Mouse (Mus musculus) urinary bladder, postnatal 14 days (tissue): ENCODE measurements around the gene Wiz.

Experiments used
- DNase-seq: peaks from one replicate; pipeline ENCODE4 v3.0.0; 2021; ENCODE audit warnings: low spot score

The Wiz gene

GRCm38 (mm10) chr17:32389101-32389659, at the start of gene Wiz:
Gene Wiz (minus strand): TSS chr17:32389439.
- peak; percentile 95 for DNase-seq

- no peak for DNase-seq
Measured at GRCm38 (mm10) chr17:32437106-32437505, 47.9 kb upstream of the Wiz start.

GRCm38 (mm10) chr17:32435151-32435550, 45.9 kb upstream of the Wiz start:
- DNase-seq: no peak

GRCm38 (mm10) chr17:32434324-32434723, 45.1 kb upstream of the Wiz start:
- no peak for DNase-seq

GRCm38 (mm10) chr17:32431972-32432371, 42.7 kb upstream of the Wiz start:
- no peak for DNase-seq

- no peak for DNase-seq
Measured at GRCm38 (mm10) chr17:32426610-32427009, 37.4 kb upstream of the Wiz start.

- no peak for DNase-seq
Measured at GRCm38 (mm10) chr17:32424034-32424433, 34.8 kb upstream of the Wiz start, which contains the start of gene Pglyrp2. Gene Pglyrp2 (minus strand): TSS chr17:32424167.

- no peak for DNase-seq
Measured at GRCm38 (mm10) chr17:32420781-32421180, 31.5 kb upstream of the Wiz start.

- DNase-seq: no peak
Measured at GRCm38 (mm10) chr17:32419989-32420388, 30.8 kb upstream of the Wiz start.

- DNase-seq: no peak
Measured at GRCm38 (mm10) chr17:32416771-32417170, 27.5 kb upstream of the Wiz start.

GRCm38 (mm10) chr17:32415417-32416020, 26.3 kb upstream of the Wiz start:
- no peak for DNase-seq

- DNase-seq: no peak
Measured at GRCm38 (mm10) chr17:32411898-32412297, 22.7 kb upstream of the Wiz start.

- DNase-seq: no peak
Measured at GRCm38 (mm10) chr17:32403417-32403816, 14.2 kb upstream of the Wiz start, which contains the start of gene Rasal3. Gene Rasal3 (minus strand): TSS chr17:32403583.

- no peak for DNase-seq
Measured at GRCm38 (mm10) chr17:32402779-32403157, 13.5 kb upstream of the Wiz start.

- DNase-seq: no peak
Measured at GRCm38 (mm10) chr17:32402011-32402778, 13.0 kb upstream of the Wiz start.

- no peak for DNase-seq
Measured at GRCm38 (mm10) chr17:32396266-32396665, 7.0 kb upstream of the Wiz start.

GRCm38 (mm10) chr17:32393944-32394343, 4.7 kb upstream of the Wiz start:
- DNase-seq: no peak

GRCm38 (mm10) chr17:32388370-32389100, 704 bp downstream of the Wiz start:
- DNase-seq: peak; percentile 31

GRCm38 (mm10) chr17:32387986-32388369, 1.3 kb downstream of the Wiz start:
- DNase-seq: no peak

GRCm38 (mm10) chr17:32386659-32387432, 2.4 kb downstream of the Wiz start:
- DNase-seq: peak; percentile 34

GRCm38 (mm10) chr17:32383661-32384060, 5.6 kb downstream of the Wiz start:
- DNase-seq: no peak

GRCm38 (mm10) chr17:32382576-32382975, 6.7 kb downstream of the Wiz start:
- no peak for DNase-seq
